22 mouse cellular contexts compared by ENCODE assay signal in genomic region chr13:23971870-23972269, GRCm38 (mm10). TPM values are rescaled to one million over a fixed set of nuclear protein-coding genes. Genes with fewer than 3 reads are reported as not detected.
DNase-seq lines count a peak whose midpoint lies in the region; ATAC-seq and TF ChIP-seq lines count a peak whose summit lies in the region.
"Had no signal": no experiment of that assay in that cellular context is flagged by ENCODE, and none has a peak within 500 bp of the region (broad histone marks: within the 10 kb centered on the region; RNA-seq: fewer than 3 reads in every experiment).

No protein-coding gene starts in this region.

- peak; percentile 76 for ATAC-seq in frontal cortex, adult (ENCODE audit: low TSS enrichment)
- ATAC-seq in lung, embryonic 14.5 days (ENCODE audit: insufficient read depth), result no peak
- ATAC-seq: hindbrain, embryonic 16.5 days; inflammation-experienced regulatory T-cells, adult 6 months had no signal

- H3K9ac ChIP-seq in lung, embryonic 14.5 days, result no peak overlapping the region
- H3K9ac ChIP-seq: embryonic facial prominence, embryonic 13.5 days; heart, embryonic 12.5 days; hindbrain, embryonic 12.5 days had no signal

- TF ChIP-seq CTCF in lung, embryonic 14.5 days (IDR thresholded peaks at IDR 0.05; ENCODE audit: low read depth), result no peak
- TF ChIP-seq CTCF in lung, adult 2 months (IDR thresholded peaks at IDR 0.05; ENCODE audit: insufficient read depth, low read length), result no peak
- TF ChIP-seq CTCF in brain, embryonic 14.5 days (IDR thresholded peaks at IDR 0.05; ENCODE audit: borderline replicate concordance, extremely low read depth, insufficient read depth, insufficient read length), result no peak

- 52% methylated on average over 2 of the region's 2 CpGs for WGBS in lung, embryonic 14.5 days
- 63% methylated on average over 2 of the region's 2 CpGs for WGBS in lung, adult 2 months

- TF ChIP-seq POLR2A in lung, adult 2 months (IDR thresholded peaks at IDR 0.05; ENCODE audit: borderline replicate concordance, extremely low read depth, low read depth, low read length), result no peak
- no peak for TF ChIP-seq POLR2A in brain, embryonic 14.5 days (IDR thresholded peaks at IDR 0.05; ENCODE audit: borderline replicate concordance, extremely low read depth, insufficient read depth, insufficient read length, poor library complexity, severe bottlenecking)

- no peak for DNase-seq in frontal cortex, postnatal 36 days (ENCODE audit: low spot score in 2 of 2)
- DNase-seq in lung, embryonic 14.5 days, result no peak
- no peak for DNase-seq in lung, adult 2 months
- peak; percentile 34 for DNase-seq in brain, adult 2 months (ENCODE audit: low read depth, low spot score)
- peak; percentile 59 for DNase-seq in brain, embryonic 14.5 days (ENCODE audit: low read depth)
- no peak for DNase-seq in neural tube, embryonic 10.5 days (ENCODE audit: extremely low spot score, low spot score)
- DNase-seq in right cerebral cortex, adult 2 months (ENCODE audit: low spot score in 2 of 2), result no peak
- DNase-seq: adrenal gland, adult 2 months; adrenal gland, postnatal 25 days; cerebellum, adult 11-12 months; cerebellum, adult 9-10 months; cerebellum, postnatal 25 days; gastrocnemius, postnatal 10 days; heart, adult 2 months; heart, postnatal 4 days had no signal

- no peaks in the 10 kb centered on the region for H3K9me3 ChIP-seq in lung, embryonic 14.5 days (ENCODE audit: low read depth, low read length)
- H3K9me3 ChIP-seq: embryonic facial prominence, embryonic 13.5 days; heart, embryonic 12.5 days; hindbrain, embryonic 12.5 days had no signal

- 0 out of 2 replicates have a peak overlapping the region, but pooled peaks have one; percentile 6 for H3K27ac ChIP-seq in lung, embryonic 14.5 days (ENCODE audit: low read depth)
- H3K27ac ChIP-seq: embryonic facial prominence, embryonic 13.5 days; heart, adult 2 months; hindbrain, embryonic 12.5 days had no signal

- no peaks in the 10 kb centered on the region for H3K36me3 ChIP-seq in lung, embryonic 14.5 days (ENCODE audit: insufficient read depth)
- H3K36me3 ChIP-seq: embryonic facial prominence, embryonic 13.5 days; heart, embryonic 12.5 days; hindbrain, embryonic 12.5 days had no signal

- H3K4me3 ChIP-seq in lung, embryonic 14.5 days (ENCODE audit: low read depth, low read length), result no peak overlapping the region
- H3K4me3 ChIP-seq in lung, adult 2 months (replicated peaks; ENCODE audit: extremely low read depth, low read depth, low read length), result no peak overlapping the region
- H3K4me3 ChIP-seq: embryonic facial prominence, embryonic 13.5 days; heart, adult 2 months; heart, embryonic 12.5 days; hindbrain, embryonic 12.5 days had no signal

- no peaks in the 10 kb centered on the region; the same call in 1 of the 2 replicates for H3K4me1 ChIP-seq in lung, embryonic 14.5 days (ENCODE audit: insufficient read depth)
- no peaks in the 10 kb centered on the region for H3K4me1 ChIP-seq in lung, adult 2 months (ENCODE audit: control insufficient read depth, insufficient read depth, low read length)
- H3K4me1 ChIP-seq: embryonic facial prominence, embryonic 13.5 days; heart, embryonic 12.5 days; hindbrain, embryonic 12.5 days had no signal

- H3K4me2 ChIP-seq in lung, embryonic 14.5 days, result no peak overlapping the region
- H3K4me2 ChIP-seq: embryonic facial prominence, embryonic 13.5 days; heart, embryonic 12.5 days; hindbrain, embryonic 12.5 days had no signal

- H3K27me3 ChIP-seq in lung, embryonic 14.5 days (ENCODE audit: insufficient read depth, low read length), result no peaks in the 10 kb centered on the region
- H3K27me3 ChIP-seq: embryonic facial prominence, embryonic 13.5 days; hindbrain, embryonic 12.5 days had no signal

RNA-seq across cellular contexts. Expression of gene Scgn, which starts 19.1 kb away (rescaled TPM):
- polyA plus RNA-seq in lung, embryonic 14.5 days (2014; fragmentation: Nextera tagmentation; extraction: Ambion mirVana), result not detected in 2 replicates
- polyA plus RNA-seq in lung, adult 2 months (2012; rRNA removed), result not detected in 2 replicates
- 1.3 and 1.7 TPM in 2 replicates for polyA plus RNA-seq in brain, embryonic 14.5 days (2012; rRNA removed)
- polyA plus RNA-seq: embryonic facial prominence, embryonic 13.5 days; heart, adult 2 months; heart, embryonic 12.5 days; heart, postnatal 0 days; inflammation-experienced regulatory T-cells, adult 6 months had no signal

RNA-seq across cellular contexts. Expression of gene Hist1h2aa, which starts 37.6 kb away (rescaled TPM):
- polyA plus RNA-seq in lung, embryonic 14.5 days (2014; fragmentation: Nextera tagmentation; extraction: Ambion mirVana), result not detected in 2 replicates
- not detected in 2 replicates for polyA plus RNA-seq in lung, adult 2 months (2012; rRNA removed)
- not detected in 2 replicates for polyA plus RNA-seq in brain, embryonic 14.5 days (2012; rRNA removed)
- polyA plus RNA-seq: adrenal gland, adult 2 months; embryonic facial prominence, embryonic 13.5 days; heart, adult 2 months; heart, embryonic 12.5 days; heart, postnatal 0 days; hindbrain, embryonic 12.5 days; hindbrain, embryonic 16.5 days; inflammation-experienced regulatory T-cells, adult 6 months had no signal

RNA-seq across cellular contexts. Expression of gene Hist1h2ba, which starts 37.9 kb away (rescaled TPM):
- polyA plus RNA-seq in lung, embryonic 14.5 days (2014; fragmentation: Nextera tagmentation; extraction: Ambion mirVana), result not detected in 2 replicates
- polyA plus RNA-seq in lung, adult 2 months (2012; rRNA removed), result not detected in 2 replicates
- polyA plus RNA-seq in brain, embryonic 14.5 days (2012; rRNA removed), result not detected in 2 replicates
- polyA plus RNA-seq: adrenal gland, adult 2 months; embryonic facial prominence, embryonic 13.5 days; heart, adult 2 months; heart, embryonic 12.5 days; heart, postnatal 0 days; hindbrain, embryonic 12.5 days; hindbrain, embryonic 16.5 days; inflammation-experienced regulatory T-cells, adult 6 months had no signal

RNA-seq across cellular contexts. Expression of gene Slc17a4, which starts 57.1 kb away (rescaled TPM):
- polyA plus RNA-seq in lung, embryonic 14.5 days (2014; fragmentation: Nextera tagmentation; extraction: Ambion mirVana), result not detected in 2 replicates
- polyA plus RNA-seq in lung, adult 2 months (2012; rRNA removed), result 0.07 TPM in 1 of 2 replicates, not detected in the other
- not detected in 2 replicates for polyA plus RNA-seq in brain, embryonic 14.5 days (2012; rRNA removed)
- polyA plus RNA-seq: embryonic facial prominence, embryonic 13.5 days; heart, adult 2 months; heart, embryonic 12.5 days; heart, postnatal 0 days; hindbrain, embryonic 16.5 days had no signal

Comparison
In these comparisons a context has a peak if more than half of its experiments do, and no peak if none do; other contexts are left out.
1. DNase-seq: peak in brain, adult 2 months (single experiment) and brain, embryonic 14.5 days (single experiment); none in frontal cortex, postnatal 36 days (0 of 2), lung, embryonic 14.5 days (single experiment), lung, adult 2 months (single experiment), neural tube, embryonic 10.5 days (single experiment) and right cerebral cortex, adult 2 months (0 of 2).